Mouse (Mus musculus): ENCODE results near the gene Hamp2. TPM values are rescaled to one million over a fixed set of nuclear protein-coding genes. Genes with fewer than 3 reads are reported as not detected.
"Not testable (repeated sequence)": the region's sequence is repeated elsewhere in the genome, so short reads cannot be mapped to it uniquely, and the experiment has no call there.

Gene Hamp2
- total and polyA plus RNA-seq, 2 experiments from 2014 or later: not detected

- DNase-seq (no peak), ATAC-seq (0 out of 2 replicates have a peak, but pooled peaks have one; percentile 8)
- H3K27me3 ChIP-seq (ENCODE audit: insufficient read depth, low read length): no peaks in the 10 kb centered on the region
- H3K36me3 ChIP-seq (ENCODE audit: insufficient read depth): peaks cover 15% of the 10 kb centered on the region
- H3K4me1 ChIP-seq (ENCODE audit: insufficient read depth): no peaks in the 10 kb centered on the region
- no peak within 1 kb of the TSS for H3K9ac ChIP-seq
- 65% methylated on average over 9 of the region's 9 CpGs for WGBS
- H3K4me3 ChIP-seq (ENCODE audit: low read depth, low read length): no peak within 1 kb of the TSS
- no peak within 1 kb of the TSS for H3K4me2 ChIP-seq (ENCODE audit: low read depth)
- H3K27ac ChIP-seq (ENCODE audit: low read depth, low read length): no peak within 1 kb of the TSS
- no peak for TF ChIP-seq CTCF (IDR thresholded peaks at IDR 0.05; ENCODE audit: low read depth)
- no peaks in the 10 kb centered on the region for H3K9me3 ChIP-seq (ENCODE audit: low read length)
These were observed 19.6 kb upstream of the Hamp2 start, which contains the start of gene Hamp for GRCm38 (mm10) chr7:30943909-30944635. Gene Hamp, minus strand, starts transcription at chr7:30944032.

- not testable (repeated sequence) for H3K4me2 ChIP-seq (ENCODE audit: low read depth); H3K27me3 ChIP-seq (ENCODE audit: insufficient read depth, low read length); H3K9ac ChIP-seq; H3K4me1 ChIP-seq (ENCODE audit: insufficient read depth); DNase-seq; ATAC-seq; H3K4me3 ChIP-seq (ENCODE audit: low read depth, low read length); H3K9me3 ChIP-seq (ENCODE audit: low read length); H3K27ac ChIP-seq (ENCODE audit: low read depth, low read length)
- peaks cover 11% of the 10 kb centered on the region for H3K36me3 ChIP-seq (ENCODE audit: insufficient read depth)
- WGBS: 48% methylated on average over 3 of the region's 3 CpGs
These were observed 17.9 kb upstream of the Hamp2 start for GRCm38 (mm10) chr7:30942365-30942764.

- not testable (repeated sequence) for H3K4me3 ChIP-seq (ENCODE audit: low read depth, low read length); H3K27me3 ChIP-seq (ENCODE audit: insufficient read depth, low read length); H3K36me3 ChIP-seq (ENCODE audit: insufficient read depth); H3K4me2 ChIP-seq (ENCODE audit: low read depth); H3K27ac ChIP-seq (ENCODE audit: low read depth, low read length); DNase-seq; ATAC-seq; H3K9me3 ChIP-seq (ENCODE audit: low read length); H3K4me1 ChIP-seq (ENCODE audit: insufficient read depth); H3K9ac ChIP-seq
- 85% methylated on average over 1 of the region's 1 CpGs for WGBS
These were observed 15.6 kb upstream of the Hamp2 start for GRCm38 (mm10) chr7:30940070-30940469.

- DNase-seq; H3K27ac ChIP-seq (ENCODE audit: low read depth, low read length); H3K4me3 ChIP-seq (ENCODE audit: low read depth, low read length); H3K4me2 ChIP-seq (ENCODE audit: low read depth); H3K9ac ChIP-seq; H3K9me3 ChIP-seq (ENCODE audit: low read length); H3K4me1 ChIP-seq (ENCODE audit: insufficient read depth); H3K36me3 ChIP-seq (ENCODE audit: insufficient read depth); H3K27me3 ChIP-seq (ENCODE audit: insufficient read depth, low read length); ATAC-seq: not testable (repeated sequence)
- 73% methylated on average over 6 of the region's 6 CpGs for WGBS
These were observed 11.1 kb upstream of the Hamp2 start for GRCm38 (mm10) chr7:30935422-30936099.

- Histone ChIP-seq H3K27me3 (ENCODE audit: insufficient read depth, low read length) (no peaks in the 10 kb centered on the region), H3K4me1 (ENCODE audit: insufficient read depth) (no peaks in the 10 kb centered on the region), H3K9me3 (ENCODE audit: low read length) (no peaks in the 10 kb centered on the region), H3K36me3 (ENCODE audit: insufficient read depth) (no peaks in the 10 kb centered on the region), H3K4me2 (ENCODE audit: low read depth) (no peak overlapping the region), H3K4me3 (ENCODE audit: low read depth, low read length) (no peak overlapping the region), H3K27ac (ENCODE audit: low read depth, low read length) (no peak overlapping the region), H3K9ac (no peak overlapping the region)
- DNase-seq (no peak), ATAC-seq (no peak)
- WGBS: 61% methylated on average over 3 of the region's 3 CpGs
- no peak for TF ChIP-seq CTCF (IDR thresholded peaks at IDR 0.05; ENCODE audit: low read depth)
These were observed 410 bp downstream of the Hamp2 start for GRCm38 (mm10) chr7:30924071-30924470.

GRCm38 (mm10) chr7:30922490-30922889 lies 2.0 kb downstream of the Hamp2 start:
- 54% methylated on average over 3 of the region's 3 CpGs for WGBS
- not testable (repeated sequence) for H3K4me2 ChIP-seq (ENCODE audit: low read depth); H3K9ac ChIP-seq; ATAC-seq; H3K4me1 ChIP-seq (ENCODE audit: insufficient read depth); H3K27me3 ChIP-seq (ENCODE audit: insufficient read depth, low read length); H3K9me3 ChIP-seq (ENCODE audit: low read length); DNase-seq; H3K27ac ChIP-seq (ENCODE audit: low read depth, low read length); H3K36me3 ChIP-seq (ENCODE audit: insufficient read depth); H3K4me3 ChIP-seq (ENCODE audit: low read depth, low read length)

- DNase-seq (no peak), ATAC-seq (no peak)
- Histone ChIP-seq H3K27me3 (ENCODE audit: insufficient read depth, low read length) (no peaks in the 10 kb centered on the region), H3K4me2 (ENCODE audit: low read depth) (no peak overlapping the region), H3K27ac (ENCODE audit: low read depth, low read length) (no peak overlapping the region), H3K36me3 (ENCODE audit: insufficient read depth) (no peaks in the 10 kb centered on the region), H3K4me3 (ENCODE audit: low read depth, low read length) (no peak overlapping the region), H3K9ac (no peak overlapping the region), H3K9me3 (ENCODE audit: low read length) (no peaks in the 10 kb centered on the region), H3K4me1 (ENCODE audit: insufficient read depth) (no peaks in the 10 kb centered on the region)
- WGBS: 76% methylated on average over 3 of the region's 3 CpGs
- TF ChIP-seq CTCF (IDR thresholded peaks at IDR 0.05; ENCODE audit: low read depth): no peak
These were observed 4.3 kb downstream of the Hamp2 start for GRCm38 (mm10) chr7:30920217-30920616.

Measured in forebrain, postnatal 0 days (tissue).